Mouse (Mus musculus): Measurements from ENCODE around the gene Gm973. TPM values are rescaled to one million over a fixed set of nuclear protein-coding genes. Genes with fewer than 3 reads are reported as not detected.

The Gm973 gene
- polyA plus RNA-seq, 1 experiment from 2014 or later = 4.4 TPM

DNA sequence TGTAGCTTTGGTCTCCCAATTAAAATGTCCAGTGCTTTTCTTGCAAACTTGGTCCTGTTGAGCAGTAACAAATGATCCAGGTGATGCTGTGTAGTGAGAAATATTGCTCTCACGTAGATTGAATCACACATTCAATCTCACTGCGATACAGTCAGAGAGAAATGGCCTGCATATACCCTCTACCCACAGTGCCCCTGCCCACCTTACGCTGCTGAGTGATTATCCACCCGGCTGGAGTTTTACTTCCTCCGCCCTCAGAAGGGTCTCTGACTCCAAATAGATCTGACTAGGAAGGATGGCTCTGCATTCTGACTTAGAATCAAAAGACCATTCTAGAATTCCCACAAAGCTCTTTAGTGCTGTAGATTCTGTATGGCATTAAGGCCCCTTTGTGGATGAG, 32.4 kb downstream of the Gm973 start:
- H3K9ac ChIP-seq (ENCODE audit: low read length) = no peak overlapping the region
- no peak for DNase-seq (ENCODE audit: low spot score)
- no peak overlapping the region for H3K4me3 ChIP-seq (ENCODE audit: low read depth, low read length)
- H3K36me3 ChIP-seq (ENCODE audit: control insufficient read depth, insufficient read depth, low read length) = no peaks in the 10 kb centered on the region
- WGBS = 69% methylated on average over 5 of the region's 5 CpGs
- no peaks in the 10 kb centered on the region for H3K9me3 ChIP-seq (ENCODE audit: control insufficient read depth, low read length)
- no peak for ATAC-seq (ENCODE audit: insufficient read depth, low FRiP score, low TSS enrichment)
- no peak overlapping the region for H3K27ac ChIP-seq (ENCODE audit: low read depth, low read length)
- H3K4me1 ChIP-seq (ENCODE audit: control insufficient read depth, insufficient read depth, low read length) = peaks cover 17% of the 10 kb centered on the region
- no peaks in the 10 kb centered on the region for H3K27me3 ChIP-seq (ENCODE audit: control insufficient read depth, insufficient read depth, low read length)
- no peak overlapping the region for H3K4me2 ChIP-seq (ENCODE audit: low read depth)

- 0 out of 2 replicates have a peak overlapping the region, but pooled peaks have one; percentile 20 for H3K27ac ChIP-seq (ENCODE audit: low read depth, low read length)
- H3K4me1 ChIP-seq (ENCODE audit: control insufficient read depth, insufficient read depth, low read length) = peaks cover 21% of the 10 kb centered on the region
- no peak overlapping the region for H3K4me2 ChIP-seq (ENCODE audit: low read depth)
- peak; percentile 25 for DNase-seq (ENCODE audit: low spot score)
- no peak overlapping the region for H3K4me3 ChIP-seq (ENCODE audit: low read depth, low read length)
- no peak overlapping the region for H3K9ac ChIP-seq (ENCODE audit: low read length)
- no peak for ATAC-seq (ENCODE audit: insufficient read depth, low FRiP score, low TSS enrichment)
- no peaks in the 10 kb centered on the region for H3K36me3 ChIP-seq (ENCODE audit: control insufficient read depth, insufficient read depth, low read length)
- no peaks in the 10 kb centered on the region for H3K9me3 ChIP-seq (ENCODE audit: control insufficient read depth, low read length)
- H3K27me3 ChIP-seq (ENCODE audit: control insufficient read depth, insufficient read depth, low read length) = no peaks in the 10 kb centered on the region
- 49% methylated on average over 7 of the region's 7 CpGs for WGBS
These were observed 33.1 kb downstream of the Gm973 start for GRCm38 (mm10) chr1:59549036-59549675.

GRCm38 (mm10) chr1:59550227-59550626, 34.2 kb downstream of the Gm973 start:
- Histone ChIP-seq H3K36me3 (ENCODE audit: control insufficient read depth, insufficient read depth, low read length) (no peaks in the 10 kb centered on the region), H3K4me1 (ENCODE audit: control insufficient read depth, insufficient read depth, low read length) (peaks cover 21% of the 10 kb centered on the region), H3K4me2 (ENCODE audit: low read depth) (no peak overlapping the region), H3K27ac (ENCODE audit: low read depth, low read length) (no peak overlapping the region), H3K4me3 (ENCODE audit: low read depth, low read length) (no peak overlapping the region), H3K27me3 (ENCODE audit: control insufficient read depth, insufficient read depth, low read length) (no peaks in the 10 kb centered on the region), H3K9ac (ENCODE audit: low read length) (no peak overlapping the region), H3K9me3 (ENCODE audit: control insufficient read depth, low read length) (no peaks in the 10 kb centered on the region)
- no peak for DNase-seq (ENCODE audit: low spot score)
- 88% methylated on average over 6 of the region's 6 CpGs for WGBS
- ATAC-seq (ENCODE audit: insufficient read depth, low FRiP score, low TSS enrichment) = no peak

DNA sequence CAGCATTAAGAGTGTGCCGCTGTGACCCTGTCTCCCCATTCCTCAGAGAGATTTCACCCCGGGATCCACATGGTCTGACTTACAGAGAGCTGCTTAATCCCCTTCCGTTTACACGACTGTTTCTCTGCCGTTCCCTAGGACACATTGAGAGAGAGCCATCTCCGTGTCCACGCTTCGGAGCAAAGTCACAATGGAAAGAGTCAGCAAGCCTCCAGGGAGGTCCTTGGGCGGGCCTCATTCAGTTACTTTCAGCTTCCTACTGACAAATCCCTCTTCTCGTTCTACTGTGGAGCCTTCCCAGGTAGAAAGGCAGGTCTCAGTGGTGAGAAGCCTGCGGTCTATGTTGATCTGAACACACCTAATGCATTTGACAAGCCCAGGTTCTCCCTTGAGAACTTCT, 34.9 kb downstream of the Gm973 start:
- H3K4me3 ChIP-seq (ENCODE audit: low read depth, low read length) = no peak overlapping the region
- DNase-seq (ENCODE audit: low spot score) = no peak
- no peaks in the 10 kb centered on the region for H3K9me3 ChIP-seq (ENCODE audit: control insufficient read depth, low read length)
- no peak for ATAC-seq (ENCODE audit: insufficient read depth, low FRiP score, low TSS enrichment)
- WGBS = 87% methylated on average over 11 of the region's 11 CpGs
- H3K27me3 ChIP-seq (ENCODE audit: control insufficient read depth, insufficient read depth, low read length) = no peaks in the 10 kb centered on the region
- H3K9ac ChIP-seq (ENCODE audit: low read length) = no peak overlapping the region
- peaks cover 21% of the 10 kb centered on the region for H3K4me1 ChIP-seq (ENCODE audit: control insufficient read depth, insufficient read depth, low read length)
- no peaks in the 10 kb centered on the region for H3K36me3 ChIP-seq (ENCODE audit: control insufficient read depth, insufficient read depth, low read length)
- no peak overlapping the region for H3K4me2 ChIP-seq (ENCODE audit: low read depth)
- H3K27ac ChIP-seq (ENCODE audit: low read depth, low read length) = no peak overlapping the region

GRCm38 (mm10) chr1:59553708-59554107, 37.6 kb downstream of the Gm973 start:
- Histone ChIP-seq H3K9ac (ENCODE audit: low read length) (no peak overlapping the region), H3K27ac (ENCODE audit: low read depth, low read length) (no peak overlapping the region), H3K27me3 (ENCODE audit: control insufficient read depth, insufficient read depth, low read length) (no peaks in the 10 kb centered on the region), H3K4me1 (ENCODE audit: control insufficient read depth, insufficient read depth, low read length) (peaks cover 18% of the 10 kb centered on the region; the same call in 1 of the 2 replicates), H3K4me2 (ENCODE audit: low read depth) (no peak overlapping the region), H3K4me3 (ENCODE audit: low read depth, low read length) (no peak overlapping the region), H3K9me3 (ENCODE audit: control insufficient read depth, low read length) (no peaks in the 10 kb centered on the region), H3K36me3 (ENCODE audit: control insufficient read depth, insufficient read depth, low read length) (no peaks in the 10 kb centered on the region)
- DNase-seq (ENCODE audit: low spot score) = peak; percentile 29
- ATAC-seq (ENCODE audit: insufficient read depth, low FRiP score, low TSS enrichment) = no peak
- 51% methylated on average over 5 of the region's 5 CpGs for WGBS

GRCm38 (mm10) chr1:59563581-59563980, 47.5 kb downstream of the Gm973 start:
- WGBS = 75% methylated on average over 2 of the region's 2 CpGs
- ATAC-seq (ENCODE audit: insufficient read depth, low FRiP score, low TSS enrichment) (no peak), DNase-seq (ENCODE audit: low spot score) (no peak)
- no peak overlapping the region for H3K27ac ChIP-seq (ENCODE audit: low read depth, low read length)
- H3K27me3 ChIP-seq (ENCODE audit: control insufficient read depth, insufficient read depth, low read length) = no peaks in the 10 kb centered on the region
- H3K4me3 ChIP-seq (ENCODE audit: low read depth, low read length) = no peak overlapping the region
- no peaks in the 10 kb centered on the region for H3K9me3 ChIP-seq (ENCODE audit: control insufficient read depth, low read length)
- H3K4me2 ChIP-seq (ENCODE audit: low read depth) = no peak overlapping the region
- no peak overlapping the region for H3K9ac ChIP-seq (ENCODE audit: low read length)
- H3K36me3 ChIP-seq (ENCODE audit: control insufficient read depth, insufficient read depth, low read length) = no peaks in the 10 kb centered on the region
- no peaks in the 10 kb centered on the region for H3K4me1 ChIP-seq (ENCODE audit: control insufficient read depth, insufficient read depth, low read length)

DNA sequence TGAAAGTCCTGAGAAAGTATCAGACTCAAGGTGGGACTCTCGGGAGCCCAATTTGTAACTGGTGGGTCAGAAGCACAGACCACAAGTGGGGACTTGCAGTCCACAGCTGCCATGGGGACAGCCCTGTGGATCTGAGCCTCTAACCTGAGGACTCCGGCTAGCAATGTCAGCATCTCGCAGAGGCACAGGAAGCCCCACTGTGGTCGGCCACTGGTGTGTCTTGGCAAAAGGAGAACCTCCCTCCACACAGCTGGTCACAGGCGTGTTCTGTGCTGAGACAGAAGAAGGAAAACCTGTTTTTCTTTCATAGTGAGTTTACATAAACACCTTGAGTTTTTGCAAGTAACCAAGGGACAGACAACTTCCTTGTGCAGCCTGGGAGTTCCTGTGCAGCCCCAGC, 49.7 kb downstream of the Gm973 start:
- Histone ChIP-seq H3K9me3 (ENCODE audit: control insufficient read depth, low read length) (no peaks in the 10 kb centered on the region), H3K4me3 (ENCODE audit: low read depth, low read length) (no peak overlapping the region), H3K27ac (ENCODE audit: low read depth, low read length) (no peak overlapping the region), H3K36me3 (ENCODE audit: control insufficient read depth, insufficient read depth, low read length) (no peaks in the 10 kb centered on the region), H3K4me2 (ENCODE audit: low read depth) (no peak overlapping the region), H3K27me3 (ENCODE audit: control insufficient read depth, insufficient read depth, low read length) (no peaks in the 10 kb centered on the region), H3K4me1 (ENCODE audit: control insufficient read depth, insufficient read depth, low read length) (no peaks in the 10 kb centered on the region), H3K9ac (ENCODE audit: low read length) (no peak overlapping the region)
- DNase-seq (ENCODE audit: low spot score) (no peak), ATAC-seq (ENCODE audit: insufficient read depth, low FRiP score, low TSS enrichment) (no peak)
- 88% methylated on average over 5 of the region's 5 CpGs for WGBS

DNA sequence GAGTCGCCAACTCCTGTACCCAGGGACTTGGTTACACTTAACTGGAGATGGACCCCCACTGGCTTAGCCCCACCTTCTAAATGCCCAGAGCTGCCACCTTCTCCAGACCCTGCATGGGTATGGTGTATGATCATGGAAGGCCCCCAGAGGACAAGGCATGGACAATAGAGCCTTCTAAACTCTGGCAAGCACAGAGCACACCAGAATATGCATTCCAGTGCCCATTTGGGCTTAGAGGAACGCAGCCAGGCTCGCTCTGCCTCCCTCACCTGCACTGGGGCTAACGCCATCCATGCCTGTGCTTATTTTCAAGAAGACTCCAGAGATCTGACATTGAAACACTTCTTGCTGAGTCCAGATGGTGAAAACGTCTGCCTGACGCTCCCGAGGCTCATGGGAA, 50.2 kb downstream of the Gm973 start:
- Histone ChIP-seq H3K9me3 (ENCODE audit: control insufficient read depth, low read length) (no peaks in the 10 kb centered on the region), H3K27me3 (ENCODE audit: control insufficient read depth, insufficient read depth, low read length) (no peaks in the 10 kb centered on the region), H3K36me3 (ENCODE audit: control insufficient read depth, insufficient read depth, low read length) (no peaks in the 10 kb centered on the region), H3K27ac (ENCODE audit: low read depth, low read length) (no peak overlapping the region), H3K9ac (ENCODE audit: low read length) (no peak overlapping the region), H3K4me2 (ENCODE audit: low read depth) (no peak overlapping the region), H3K4me3 (ENCODE audit: low read depth, low read length) (no peak overlapping the region), H3K4me1 (ENCODE audit: control insufficient read depth, insufficient read depth, low read length) (no peaks in the 10 kb centered on the region)
- 78% methylated on average over 7 of the region's 7 CpGs for WGBS
- DNase-seq (ENCODE audit: low spot score) = no peak
- no peak for ATAC-seq (ENCODE audit: insufficient read depth, low FRiP score, low TSS enrichment)

DNA sequence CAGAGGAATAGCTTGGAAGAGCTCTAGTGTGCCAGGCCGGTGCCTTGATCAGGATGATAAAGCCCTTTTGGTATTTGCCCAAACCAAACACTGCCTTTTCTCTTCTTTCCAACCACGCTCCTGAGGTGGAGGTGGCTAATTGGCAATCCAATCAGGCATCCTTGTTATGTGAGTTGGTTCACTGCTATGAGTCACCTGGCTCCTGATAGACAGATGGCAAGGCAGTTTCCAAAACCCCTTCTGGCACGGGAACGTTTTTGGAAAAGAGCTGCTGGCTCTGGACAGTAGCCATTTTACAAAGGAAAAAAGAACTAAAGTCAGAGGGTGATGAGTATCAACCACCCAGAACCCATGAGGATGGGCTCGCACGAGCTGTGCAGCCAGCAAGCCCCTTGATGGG, 50.9 kb downstream of the Gm973 start:
- ATAC-seq (ENCODE audit: insufficient read depth, low FRiP score, low TSS enrichment) (no peak), DNase-seq (ENCODE audit: low spot score) (no peak)
- H3K4me1 ChIP-seq (ENCODE audit: control insufficient read depth, insufficient read depth, low read length) = no peaks in the 10 kb centered on the region
- no peak overlapping the region for H3K9ac ChIP-seq (ENCODE audit: low read length)
- H3K4me3 ChIP-seq (ENCODE audit: low read depth, low read length) = no peak overlapping the region
- no peak overlapping the region for H3K4me2 ChIP-seq (ENCODE audit: low read depth)
- H3K27ac ChIP-seq (ENCODE audit: low read depth, low read length) = no peak overlapping the region
- H3K36me3 ChIP-seq (ENCODE audit: control insufficient read depth, insufficient read depth, low read length) = no peaks in the 10 kb centered on the region
- no peaks in the 10 kb centered on the region for H3K27me3 ChIP-seq (ENCODE audit: control insufficient read depth, insufficient read depth, low read length)
- WGBS = 86% methylated on average over 6 of the region's 6 CpGs
- H3K9me3 ChIP-seq (ENCODE audit: control insufficient read depth, low read length) = no peaks in the 10 kb centered on the region

Measured in neural tube, embryonic 11.5 days (tissue).